Comparison of ENCODE assay signal across 22 mouse cellular contexts in the genomic region with DNA sequence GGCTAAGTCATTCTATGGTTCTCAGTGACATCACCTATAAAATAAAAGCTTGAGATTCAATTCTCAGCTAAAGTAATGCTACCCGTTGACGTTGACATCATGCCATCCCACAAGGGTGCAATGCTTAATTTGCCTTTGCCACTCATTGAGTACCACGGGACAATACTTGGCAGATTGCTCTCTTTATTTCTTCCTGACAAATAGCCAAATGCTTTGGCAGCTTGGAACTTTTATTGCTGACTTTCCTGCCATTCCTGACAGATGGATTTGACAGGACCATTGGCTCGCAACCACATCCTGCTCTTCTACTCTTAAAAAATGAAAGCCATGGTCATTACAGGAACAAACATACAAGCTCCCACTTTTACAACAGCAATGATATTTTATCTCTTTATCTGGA.
A peak's percentile ranks its signal among the peaks of the same experiment; 100 is the strongest.
DNase-seq lines count a peak whose midpoint lies in the region; ATAC-seq and TF ChIP-seq lines count a peak whose summit lies in the region.
"Had no signal": no experiment of that assay in that cellular context is flagged by ENCODE, and none has a peak within 500 bp of the region (broad histone marks: within the 10 kb centered on the region; RNA-seq: fewer than 3 reads in every experiment).

No protein-coding gene starts in this region.

- H3K9me3 ChIP-seq in hindbrain, embryonic 14.5 days (ENCODE audit: control insufficient read depth, low read length), result no peaks in the 10 kb centered on the region
- H3K9me3 ChIP-seq in hindbrain, embryonic 13.5 days, result no peaks in the 10 kb centered on the region
- H3K9me3 ChIP-seq: G1E; heart, embryonic 10.5 days; limb, embryonic 15.5 days; midbrain, embryonic 15.5 days had no signal

- DNase-seq in cerebellum, adult 11-12 months, result peak; percentile 10
- peak; percentile 39 for DNase-seq in hindbrain, embryonic 14.5 days (ENCODE audit: low spot score)
- DNase-seq in 3134 (ENCODE audit: extremely low read depth, insufficient read length, low spot score), result peak; percentile 16
- DNase-seq in brain, adult 2 months (ENCODE audit: low read depth, low spot score), result peak; percentile 20
- DNase-seq in thymus, adult 2 months, result no peak
- no peak for DNase-seq in c-Kit-positive CD71-positive TER-119-positive erythroid progenitor cells, embryonic 14.5 days (ENCODE audit: low spot score)
- DNase-seq: adrenal gland, postnatal 36 days; B cell, adult 2 months; gastrocnemius, adult 2 months; heart, postnatal 4 days; kidney, postnatal 4 days; lung, embryonic 14.5 days; thymus, postnatal 14 days had no signal

- no peak for TF ChIP-seq POLR2A in thymus, adult 2 months (IDR thresholded peaks at IDR 0.05; ENCODE audit: control insufficient read depth, extremely low read depth, insufficient read depth, low read length, poor library complexity)

- no peak overlapping the region for H3K4me2 ChIP-seq in hindbrain, embryonic 14.5 days (replicated peaks)
- H3K4me2 ChIP-seq in hindbrain, embryonic 13.5 days, result no peak overlapping the region
- H3K4me2 ChIP-seq: limb, embryonic 15.5 days; lung, embryonic 14.5 days; midbrain, embryonic 15.5 days had no signal

- H3K4me1 ChIP-seq in hindbrain, embryonic 14.5 days (replicated peaks; ENCODE audit: control insufficient read depth, insufficient read depth, low read length), result no peaks in the 10 kb centered on the region
- H3K4me1 ChIP-seq in hindbrain, embryonic 13.5 days (replicated peaks), result no peaks in the 10 kb centered on the region
- H3K4me1 ChIP-seq in thymus, adult 2 months (replicated peaks; ENCODE audit: control insufficient read depth, insufficient read depth, low read length), result no peaks in the 10 kb centered on the region
- H3K4me1 ChIP-seq: heart, embryonic 10.5 days; limb, embryonic 15.5 days; midbrain, embryonic 15.5 days had no signal

- 59% methylated on average over 4 of the region's 4 CpGs for WGBS in hindbrain, embryonic 14.5 days
- 74% methylated on average over 4 of the region's 4 CpGs for WGBS in hindbrain, embryonic 13.5 days
- WGBS in thymus, adult 2 months, result 52% methylated on average over 4 of the region's 4 CpGs

- no peak overlapping the region for H3K27ac ChIP-seq in hindbrain, embryonic 14.5 days
- H3K27ac ChIP-seq in hindbrain, embryonic 13.5 days, result no peak overlapping the region
- H3K27ac ChIP-seq in thymus, adult 2 months (ENCODE audit: control insufficient read depth, insufficient read depth, low read length), result no peak overlapping the region
- H3K27ac ChIP-seq: gastrocnemius, adult 2 months; heart, embryonic 10.5 days; limb, embryonic 15.5 days; liver, embryonic 14.5 days; midbrain, embryonic 15.5 days had no signal

- H3K9ac ChIP-seq in hindbrain, embryonic 14.5 days, result no peak overlapping the region
- H3K9ac ChIP-seq in hindbrain, embryonic 13.5 days, result no peak overlapping the region
- H3K9ac ChIP-seq: limb, embryonic 15.5 days; liver, embryonic 14.5 days; lung, embryonic 14.5 days; midbrain, embryonic 15.5 days had no signal

- no peaks in the 10 kb centered on the region for H3K27me3 ChIP-seq in hindbrain, embryonic 14.5 days (ENCODE audit: control insufficient read depth, insufficient read depth, low read length)
- H3K27me3 ChIP-seq in hindbrain, embryonic 13.5 days, result no peaks in the 10 kb centered on the region
- no peaks in the 10 kb centered on the region for H3K27me3 ChIP-seq in thymus, adult 2 months (ENCODE audit: control insufficient read depth, insufficient read depth, low read length)
- H3K27me3 ChIP-seq: CH12.LX; limb, embryonic 15.5 days; midbrain, embryonic 15.5 days had no signal

- H3K36me3 ChIP-seq in hindbrain, embryonic 14.5 days (replicated peaks; ENCODE audit: control insufficient read depth, insufficient read depth), result no peaks in the 10 kb centered on the region
- H3K36me3 ChIP-seq in hindbrain, embryonic 13.5 days, result no peaks in the 10 kb centered on the region
- H3K36me3 ChIP-seq in thymus, adult 2 months (ENCODE audit: control insufficient read depth, insufficient read depth, low read length), result no peaks in the 10 kb centered on the region
- H3K36me3 ChIP-seq: G1E; heart, embryonic 10.5 days; limb, embryonic 15.5 days; midbrain, embryonic 15.5 days had no signal

- ATAC-seq in cerebellum, adult (ENCODE audit: insufficient number of reproducible peaks, low FRiP score, low TSS enrichment), result no peak
- no peak for ATAC-seq in hindbrain, embryonic 14.5 days (ENCODE audit: low FRiP score)
- ATAC-seq in hindbrain, embryonic 13.5 days (ENCODE audit: low FRiP score), result no peak
- ATAC-seq: intestine, postnatal 0 days; midbrain, embryonic 15.5 days had no signal

- no peak for TF ChIP-seq CTCF in thymus, adult 2 months (IDR thresholded peaks at IDR 0.05; ENCODE audit: borderline replicate concordance, control insufficient read depth, extremely low read depth, insufficient read depth, low read length, poor library complexity)

- no peak overlapping the region for H3K4me3 ChIP-seq in hindbrain, embryonic 14.5 days (replicated peaks; ENCODE audit: low read length)
- H3K4me3 ChIP-seq in hindbrain, embryonic 13.5 days, result no peak overlapping the region
- H3K4me3 ChIP-seq in thymus, adult 2 months (ENCODE audit: control insufficient read depth, insufficient read depth, low read length), result no peak overlapping the region
- H3K4me3 ChIP-seq: gastrocnemius, adult 2 months; heart, embryonic 10.5 days; limb, embryonic 15.5 days; midbrain, embryonic 15.5 days had no signal

Comparison
In these comparisons a context has a peak if more than half of its experiments do, and no peak if none do; other contexts are left out.
1. DNase-seq: peak in cerebellum, adult 11-12 months (single experiment), hindbrain, embryonic 14.5 days (single experiment), 3134 (single experiment) and brain, adult 2 months (single experiment); none in thymus, adult 2 months (single experiment) and c-Kit-positive CD71-positive TER-119-positive erythroid progenitor cells, embryonic 14.5 days (single experiment).